Mouse (Mus musculus) heart, embryonic 16.5 days (tissue): ENCODE measurements around the gene Gadd45g. TPM values are rescaled to one million over a fixed set of nuclear protein-coding genes. Genes with fewer than 3 reads are reported as not detected.

ENCODE experiments used
- ATAC-seq: fragments of 200-750 bp; cut with Nextera tagmentation; replicated peaks from 2 replicates; pipeline ENCODE4 v1.8.0; 2017; ENCODE audit warnings: moderate number of reproducible peaks; ENCODE audit not compliant: insufficient read depth, low FRiP score; ENCODE audit errors: extremely low read depth
- H3K27ac ChIP-seq: fragments of 300-500 bp; sonication (generic); 2 replicates; pipeline ENCODE4 v1.5.1; 2014; ENCODE audit warnings: mild to moderate bottlenecking, low read length, control low read depth, moderate library complexity
- H3K27me3 ChIP-seq: fragments of 300-500 bp; sonication (generic); 2 replicates; pipeline ENCODE4 v1.6.1; 2014; ENCODE audit warnings: low read length, mixed read lengths; ENCODE audit not compliant: control insufficient read depth, insufficient read depth
- H3K36me3 ChIP-seq: fragments of 300-500 bp; sonication (generic); 2 replicates; pipeline ENCODE4 v1.6.1; 2014; ENCODE audit not compliant: control insufficient read depth, insufficient read depth
- H3K4me1 ChIP-seq: fragments of 300-500 bp; sonication (generic); 2 replicates; pipeline ENCODE4 v1.6.1; 2014; ENCODE audit warnings: low read length, mixed read lengths; ENCODE audit not compliant: control insufficient read depth, insufficient read depth
- H3K4me2 ChIP-seq: fragments of 300-500 bp; sonication (generic); 2 replicates; pipeline ENCODE4 v1.6.1; 2014; ENCODE audit warnings: low read depth, mild to moderate bottlenecking, control low read depth, low read length
- H3K4me3 ChIP-seq: fragments of 300-500 bp; sonication (generic); 2 replicates; pipeline ENCODE4 v1.5.1; 2014; ENCODE audit warnings: mild to moderate bottlenecking, control low read depth, low read length
- H3K9ac ChIP-seq: fragments of 300-500 bp; sonication (generic); 2 replicates; pipeline ENCODE4 v1.6.1; 2014; ENCODE audit warnings: low read length, control low read depth
- H3K9me3 ChIP-seq: fragments of 300-500 bp; sonication (generic); replicated peaks from 2 replicates; pipeline ENCODE4 v1.6.1; 2016; ENCODE audit warnings: low read length; ENCODE audit not compliant: control insufficient read depth
- WGBS: fragments of 180-500 bp; shearing (Covaris S2); extraction: QIAGEN DNeasy Blood & Tissue Kit; methylation state at CpG from one replicate; pipeline ENCODE4 v1.1.7; 2014; 5-methylcytosine and 5-hydroxymethylcytosine counted together
- polyA plus RNA-seq: library from polyadenylated mRNA; unstranded; fragments of >200 nt; fragmentation: Nextera tagmentation; extraction: Ambion mirVana; gene quantifications from 2 replicates; pipeline ENCODE4 v1.2.1, GENCODE M21; 2015

Gene Gadd45g
- polyA plus RNA-seq, 1 experiment from 2014 or later: 43.1 TPM

DNA sequence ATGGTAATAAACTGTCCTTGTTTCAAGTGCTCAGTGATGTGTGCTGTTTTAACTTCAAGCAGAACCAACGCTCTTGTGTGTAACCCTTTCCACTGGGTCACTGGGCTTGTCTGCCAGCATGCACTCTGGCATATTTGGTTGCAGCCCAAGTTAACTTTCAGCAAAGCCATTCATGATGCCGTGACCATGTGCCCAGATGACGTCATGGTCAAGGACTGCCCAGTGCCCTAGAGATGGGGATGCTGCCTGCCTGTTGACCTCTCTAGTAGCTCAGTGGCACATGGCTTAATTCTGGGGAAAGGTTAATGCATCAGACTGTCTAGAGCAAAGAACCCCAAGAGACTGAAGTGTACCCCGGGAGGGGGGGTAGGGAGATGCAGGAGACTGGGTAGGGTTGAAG is 24.7 kb downstream of the Gadd45g start:
- Histone ChIP-seq H3K27ac (no peak overlapping the region), H3K4me3 (no peak overlapping the region), H3K36me3 (no peaks in the 10 kb centered on the region), H3K9ac (no peak overlapping the region), H3K4me1 (peaks cover 13% of the 10 kb centered on the region), H3K4me2 (no peak overlapping the region), H3K9me3 (no peaks in the 10 kb centered on the region), H3K27me3 (no peaks in the 10 kb centered on the region)
- ATAC-seq: no peak
- 87% methylated on average over 4 of the region's 4 CpGs for WGBS

- H3K4me1 ChIP-seq: peaks cover 13% of the 10 kb centered on the region
- no peaks in the 10 kb centered on the region for H3K36me3 ChIP-seq
- WGBS: 87% methylated on average over 9 of the region's 9 CpGs
- H3K9me3 ChIP-seq: no peaks in the 10 kb centered on the region
- ATAC-seq: no peak
- H3K4me3 ChIP-seq: no peak overlapping the region
- no peak overlapping the region for H3K4me2 ChIP-seq
- no peak overlapping the region for H3K27ac ChIP-seq
- no peaks in the 10 kb centered on the region for H3K27me3 ChIP-seq
- H3K9ac ChIP-seq: no peak overlapping the region
Observed at GRCm38 (mm10) chr13:51872252-51872962, 25.9 kb downstream of the Gadd45g start.

DNA sequence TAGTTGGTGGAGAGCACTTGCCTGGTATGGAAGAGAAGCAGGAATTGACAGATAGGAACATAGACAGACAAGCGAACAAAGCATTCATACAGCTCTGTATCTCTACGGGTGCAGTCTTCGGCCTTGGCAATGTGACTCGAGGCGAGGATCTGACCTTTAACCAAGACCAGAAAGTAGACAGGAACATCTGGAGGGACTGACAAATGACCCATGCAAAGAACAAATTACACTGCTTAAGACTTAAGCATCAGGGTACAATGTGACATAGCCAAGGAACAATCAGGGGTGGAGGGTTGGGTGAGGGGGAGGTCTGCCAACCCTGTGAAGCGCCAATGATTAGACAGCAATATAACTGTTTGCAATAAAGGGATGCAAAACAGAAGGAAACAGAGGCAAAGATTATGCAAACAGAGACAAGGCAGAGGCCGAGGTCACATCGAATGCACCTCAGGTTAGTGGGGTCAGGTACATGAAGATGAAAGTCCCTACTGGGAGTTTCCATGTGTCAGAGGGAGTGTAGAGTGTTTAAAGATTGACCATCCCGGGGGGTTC is 26.6 kb downstream of the Gadd45g start:
- ATAC-seq: no peak
- no peaks in the 10 kb centered on the region for H3K9me3 ChIP-seq
- no peaks in the 10 kb centered on the region for H3K36me3 ChIP-seq
- no peak overlapping the region for H3K9ac ChIP-seq
- WGBS: 86% methylated on average over 9 of the region's 9 CpGs
- no peak overlapping the region for H3K4me3 ChIP-seq
- H3K27me3 ChIP-seq: no peaks in the 10 kb centered on the region
- no peak overlapping the region for H3K4me2 ChIP-seq
- H3K27ac ChIP-seq: no peak overlapping the region
- peaks cover 12% of the 10 kb centered on the region for H3K4me1 ChIP-seq

- H3K4me2 ChIP-seq: no peak overlapping the region
- ATAC-seq: no peak
- peaks cover 11% of the 10 kb centered on the region for H3K4me1 ChIP-seq
- H3K9me3 ChIP-seq: no peaks in the 10 kb centered on the region
- H3K27ac ChIP-seq: no peak overlapping the region
- H3K36me3 ChIP-seq: no peaks in the 10 kb centered on the region
- H3K27me3 ChIP-seq: no peaks in the 10 kb centered on the region
- H3K4me3 ChIP-seq: no peak overlapping the region
- no peak overlapping the region for H3K9ac ChIP-seq
- WGBS: 85% methylated on average over 5 of the region's 5 CpGs
Observed at GRCm38 (mm10) chr13:51873786-51874185, 27.3 kb downstream of the Gadd45g start.

- no peak for ATAC-seq
- H3K9ac ChIP-seq: no peak overlapping the region
- no peaks in the 10 kb centered on the region for H3K9me3 ChIP-seq
- H3K4me3 ChIP-seq: no peak overlapping the region
- peaks cover 22% of the 10 kb centered on the region for H3K4me1 ChIP-seq
- H3K27ac ChIP-seq: no peak overlapping the region
- no peaks in the 10 kb centered on the region for H3K36me3 ChIP-seq
- no peak overlapping the region for H3K4me2 ChIP-seq
- no peaks in the 10 kb centered on the region for H3K27me3 ChIP-seq
- 68% methylated on average over 12 of the region's 12 CpGs for WGBS
Observed at GRCm38 (mm10) chr13:51876131-51876530, 29.7 kb downstream of the Gadd45g start.

DNA sequence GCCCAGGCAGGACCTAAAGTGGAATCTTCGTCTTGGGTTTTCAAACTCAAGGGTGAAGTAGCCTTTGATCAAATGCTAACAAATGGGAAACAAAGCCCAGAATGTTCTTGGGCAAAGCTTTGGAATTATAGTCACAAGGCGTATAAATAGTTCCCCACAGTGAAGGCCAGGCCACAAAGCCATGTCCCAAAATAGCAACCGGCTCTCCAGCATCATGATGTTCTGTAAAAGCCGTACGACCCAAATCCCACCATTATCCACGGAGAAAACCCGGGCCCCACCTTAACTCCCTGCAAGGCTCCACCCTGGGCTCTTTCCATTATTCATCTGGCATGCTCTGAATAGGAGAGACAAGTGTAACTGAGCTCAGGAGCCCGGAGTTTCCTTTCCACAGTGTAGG is 32.3 kb downstream of the Gadd45g start:
- peaks cover 33% of the 10 kb centered on the region for H3K4me1 ChIP-seq
- 30% methylated on average over 8 of the region's 8 CpGs for WGBS
- H3K27me3 ChIP-seq: no peaks in the 10 kb centered on the region
- peak overlapping the region; percentile 77 for H3K27ac ChIP-seq
- H3K9me3 ChIP-seq: no peaks in the 10 kb centered on the region
- H3K4me3 ChIP-seq: no peak overlapping the region
- H3K4me2 ChIP-seq: peak overlapping the region; percentile 33; the same call in 1 of the 2 replicates
- H3K9ac ChIP-seq: peak overlapping the region; percentile 11
- H3K36me3 ChIP-seq: no peaks in the 10 kb centered on the region
- peak; percentile 42; the same call in 1 of the 2 replicates for ATAC-seq

- H3K27ac ChIP-seq: peak overlapping the region; percentile 77
Observed at GRCm38 (mm10) chr13:51879571-51879970, 33.1 kb downstream of the Gadd45g start.

DNA sequence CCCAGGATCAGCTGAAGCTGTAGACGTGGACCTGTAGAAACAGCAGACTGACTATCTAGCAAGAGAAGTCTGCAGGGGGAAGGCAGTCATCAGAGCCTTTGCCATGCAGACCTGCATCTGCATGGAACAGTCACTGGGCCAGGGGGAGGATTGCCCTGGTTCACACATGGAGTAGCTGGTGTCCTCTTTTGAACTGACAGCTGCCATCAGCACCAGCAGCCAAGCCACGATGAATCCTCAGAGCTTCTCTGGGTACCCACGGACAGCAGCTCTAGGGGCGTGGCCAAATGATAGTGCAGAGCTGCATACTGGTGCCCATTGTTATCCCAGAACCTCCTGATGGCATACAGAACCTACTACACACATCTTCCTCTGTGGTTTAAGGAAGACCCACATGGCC is 33.5 kb downstream of the Gadd45g start:
- Histone ChIP-seq H3K4me1 (peaks cover 39% of the 10 kb centered on the region), H3K27ac (no peak overlapping the region), H3K4me3 (no peak overlapping the region), H3K4me2 (no peak overlapping the region), H3K27me3 (no peaks in the 10 kb centered on the region), H3K9me3 (no peaks in the 10 kb centered on the region), H3K9ac (no peak overlapping the region), H3K36me3 (no peaks in the 10 kb centered on the region)
- WGBS: 72% methylated on average over 4 of the region's 4 CpGs
- no peak for ATAC-seq

More at GRCm38 (mm10) chr13:51879571-51879970, 33.1 kb downstream of the Gadd45g start:
- Histone ChIP-seq H3K9me3 (no peaks in the 10 kb centered on the region), H3K27me3 (no peaks in the 10 kb centered on the region), H3K4me2 (no peak overlapping the region), H3K36me3 (no peaks in the 10 kb centered on the region), H3K9ac (no peak overlapping the region), H3K4me1 (peaks cover 39% of the 10 kb centered on the region), H3K4me3 (no peak overlapping the region)
- ATAC-seq: no peak
- 80% methylated on average over 3 of the region's 3 CpGs for WGBS

- WGBS: 13% methylated on average over 11 of the region's 11 CpGs
- peak; percentile 35; the same call in 1 of the 2 replicates for ATAC-seq
- no peak overlapping the region for H3K4me3 ChIP-seq
- no peaks in the 10 kb centered on the region for H3K36me3 ChIP-seq
- H3K4me2 ChIP-seq: no peak overlapping the region
- no peaks in the 10 kb centered on the region for H3K27me3 ChIP-seq
- H3K9me3 ChIP-seq: no peaks in the 10 kb centered on the region
- H3K4me1 ChIP-seq: peaks cover 50% of the 10 kb centered on the region
- peak overlapping the region; percentile 83 for H3K27ac ChIP-seq
- 0 out of 2 replicates have a peak overlapping the region, but pooled peaks have one; percentile 22 for H3K9ac ChIP-seq
Observed at GRCm38 (mm10) chr13:51881271-51882128, 35.0 kb downstream of the Gadd45g start.
